Mouse (Mus musculus): ENCODE data around the gene Mocs1.

The Mocs1 gene

DNA sequence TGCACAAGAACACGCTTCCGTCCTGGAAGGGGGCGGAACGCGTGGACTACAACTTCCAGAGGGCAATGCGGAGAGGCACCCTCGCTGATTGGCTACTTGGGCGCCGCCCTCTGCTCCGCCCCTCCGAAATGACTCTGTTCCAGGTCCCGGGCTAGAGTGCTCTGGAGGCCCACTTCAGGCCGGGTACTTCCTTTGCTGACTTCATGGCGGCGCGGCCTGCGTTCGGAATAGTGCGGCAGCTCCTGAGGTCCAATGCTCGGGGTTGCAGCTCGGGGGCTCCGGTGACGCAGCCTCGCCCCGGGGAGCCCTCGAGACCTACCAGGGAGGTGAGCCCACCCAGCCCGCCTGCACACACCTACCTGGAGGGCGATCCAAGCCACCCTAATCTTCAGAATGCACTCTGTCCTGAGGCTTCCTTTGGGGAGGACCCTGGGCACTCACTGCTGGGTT lies at the start of gene Mocs1:
Gene Mocs1 (plus strand): TSS at position 124 of the 450 bp plus-strand sequence.
- DNase-seq (ENCODE audit: low read depth), result peak; percentile 85

DNA sequence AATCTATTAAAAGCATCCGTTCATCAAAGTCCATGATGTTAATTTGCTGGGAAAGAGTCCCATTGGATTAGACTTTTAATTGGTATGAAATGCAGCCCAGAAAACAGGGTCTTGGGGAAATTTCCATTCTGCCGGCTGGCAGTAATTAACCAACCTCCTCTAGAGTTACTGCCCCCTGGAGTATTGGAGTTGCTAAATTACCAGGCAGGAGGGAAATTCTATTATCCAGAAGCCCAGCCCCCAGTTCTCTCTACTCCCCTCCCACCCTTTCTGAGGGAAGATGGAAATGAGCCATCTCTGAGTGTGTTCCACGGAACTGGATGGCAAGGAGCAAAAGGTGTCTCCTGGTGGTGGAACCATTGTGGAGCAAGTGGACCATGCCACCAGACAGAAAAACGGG lies 48.5 kb upstream of the Mocs1 start:
- no peak for DNase-seq (ENCODE audit: low read depth)

DNA sequence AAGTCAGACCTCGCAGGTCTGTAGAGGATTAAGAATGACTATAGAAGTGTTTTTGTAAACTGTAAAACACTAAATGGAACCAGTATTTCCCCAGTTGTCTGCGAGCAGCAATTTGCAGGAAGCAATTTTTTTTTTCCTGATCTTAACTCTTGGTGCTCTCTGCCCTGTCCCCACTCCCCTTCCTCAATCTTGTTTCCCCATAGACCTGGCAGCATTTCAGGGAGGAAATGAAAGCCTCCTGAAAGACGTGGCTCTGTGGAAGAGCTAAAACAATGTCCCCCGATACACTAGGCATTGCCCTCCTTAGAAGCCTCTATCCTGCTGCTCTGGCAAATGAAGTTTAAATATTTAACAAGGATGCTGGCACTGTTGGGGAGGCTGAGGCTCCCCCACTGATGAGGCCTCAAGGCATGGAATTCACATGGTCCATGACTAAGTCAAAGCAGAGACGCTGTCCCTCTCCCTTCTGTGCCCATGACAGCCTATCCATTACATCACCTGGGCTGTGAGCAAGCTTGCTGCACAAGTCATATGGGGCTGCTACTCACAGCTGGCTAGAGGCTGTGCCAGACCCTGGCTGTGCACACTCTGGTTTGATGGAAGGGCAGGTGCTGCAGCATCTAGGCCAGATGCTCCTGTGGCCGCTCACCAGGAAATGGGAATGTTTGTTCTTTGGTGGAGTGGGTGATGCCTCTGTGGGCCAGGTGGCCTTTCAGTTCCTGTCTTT lies 43.8 kb upstream of the Mocs1 start:
- DNase-seq (ENCODE audit: low read depth), result no peak

DNA sequence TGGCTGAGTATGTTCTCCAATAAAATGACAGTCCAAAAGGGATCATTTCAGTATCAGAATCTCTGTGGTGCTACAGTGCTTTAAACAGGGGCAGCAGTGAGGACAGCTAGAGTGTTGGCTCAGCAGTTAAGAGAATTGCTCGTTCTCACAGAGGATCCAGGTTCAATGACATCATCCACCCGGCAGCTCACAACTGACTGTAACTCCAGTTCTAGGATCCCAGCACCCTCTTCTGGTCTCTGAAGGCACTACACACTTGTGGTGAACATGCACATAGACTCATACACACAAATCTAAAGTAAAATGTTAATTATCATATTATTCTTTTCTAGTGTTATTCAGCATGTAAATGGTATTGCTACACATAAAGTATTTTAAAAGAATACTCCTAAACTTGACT lies 40.4 kb upstream of the Mocs1 start:
- no peak for DNase-seq (ENCODE audit: low read depth)

DNA sequence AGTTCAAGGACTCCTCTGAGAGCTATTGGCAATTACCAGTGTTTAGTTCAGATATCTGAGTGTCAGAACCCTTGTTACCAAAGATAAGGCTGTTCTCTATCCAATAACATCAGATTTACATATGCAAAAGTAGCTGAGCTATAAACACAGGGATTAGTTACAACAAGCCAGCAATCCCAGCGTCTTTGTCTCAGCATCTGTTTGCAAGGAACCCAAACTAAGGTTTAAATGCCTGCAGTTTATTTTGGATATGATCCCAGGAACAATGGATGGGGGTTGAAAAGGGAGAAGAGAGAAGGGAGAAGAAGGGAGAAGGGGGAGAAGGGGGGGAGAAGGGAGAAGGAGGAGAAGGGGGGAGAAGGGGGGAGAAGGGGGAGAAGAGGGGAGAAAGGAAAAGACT lies 35.4 kb upstream of the Mocs1 start:
- no peak for DNase-seq (ENCODE audit: low read depth)

DNA sequence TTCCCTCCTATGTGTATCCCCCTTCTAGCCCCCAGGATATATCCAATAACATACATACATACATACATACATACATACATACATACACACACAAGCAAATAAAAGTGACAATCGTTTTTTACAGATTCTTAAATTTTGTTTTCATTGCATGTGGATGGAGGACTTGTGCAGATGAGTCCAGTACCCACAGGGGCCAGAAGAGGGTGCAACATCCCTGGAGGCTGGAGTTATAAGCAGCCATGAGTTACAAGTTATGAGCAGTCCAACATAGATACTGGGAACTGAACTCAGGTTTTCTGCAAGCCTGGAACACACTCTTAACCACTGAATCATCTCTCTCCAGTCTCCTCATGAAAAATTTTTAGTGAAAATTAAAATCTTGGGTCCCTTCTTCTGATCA lies 33.3 kb upstream of the Mocs1 start:
- no peak for DNase-seq (ENCODE audit: low read depth)

DNA sequence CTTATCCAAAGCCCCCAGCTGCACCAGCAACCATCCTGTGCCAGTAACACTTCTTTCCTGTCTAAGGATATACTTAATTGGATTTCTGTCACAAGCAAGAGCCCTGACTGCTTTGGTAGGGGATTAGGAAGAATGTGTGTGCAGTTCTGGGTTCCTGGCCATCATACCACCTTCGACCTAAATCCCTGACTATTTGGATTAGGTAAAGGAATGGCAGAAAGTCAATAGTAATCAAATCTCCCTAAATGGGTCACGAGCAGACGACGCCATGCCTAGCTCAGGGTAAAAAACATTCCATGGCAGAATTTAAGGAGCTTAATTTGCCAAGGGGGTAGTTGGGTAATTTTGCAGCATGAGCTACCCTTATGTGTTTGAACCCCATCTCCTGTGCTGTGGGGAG lies 28.6 kb upstream of the Mocs1 start:
- DNase-seq (ENCODE audit: low read depth), result no peak

DNA sequence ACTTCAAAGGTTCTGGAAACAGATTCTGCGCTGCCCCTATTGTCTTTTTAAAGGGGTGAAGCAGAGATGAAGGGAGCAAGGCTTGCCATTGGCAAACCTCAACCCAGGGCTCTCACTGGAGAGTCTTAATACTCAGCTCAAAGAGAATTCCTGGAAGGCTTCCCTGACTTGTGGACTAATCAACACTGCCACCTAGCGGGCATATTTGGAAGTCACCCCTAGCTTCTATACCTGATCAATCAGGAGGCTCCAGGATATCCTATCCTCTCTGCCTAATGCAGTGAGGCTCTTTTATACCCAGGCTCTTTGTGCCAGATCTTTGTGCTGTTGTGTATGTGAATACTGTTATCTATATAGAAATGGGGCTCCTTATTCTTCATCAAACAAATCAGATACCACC lies 28.0 kb upstream of the Mocs1 start:
- peak; percentile 56 for DNase-seq (ENCODE audit: low read depth)

DNA sequence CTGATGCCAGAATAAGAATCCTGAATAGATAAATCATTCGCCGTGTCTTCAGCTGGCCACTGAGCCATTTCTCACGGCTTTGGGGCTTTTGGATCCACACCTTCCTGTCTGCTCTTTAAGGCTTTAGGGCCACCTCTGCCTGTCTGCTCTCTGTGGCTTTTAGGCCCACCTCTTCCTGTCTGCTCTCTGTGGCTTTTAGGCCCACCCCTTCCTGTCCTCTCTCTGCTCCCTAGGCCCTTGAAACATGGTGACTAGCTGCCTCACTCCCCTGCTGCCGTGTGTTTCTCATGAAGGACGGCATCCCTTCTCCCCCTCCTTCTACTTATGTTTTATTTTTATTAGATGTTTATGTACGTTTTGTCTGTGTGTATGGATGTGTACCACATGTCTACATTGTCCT lies 25.0 kb upstream of the Mocs1 start:
- DNase-seq (ENCODE audit: low read depth), result no peak

DNA sequence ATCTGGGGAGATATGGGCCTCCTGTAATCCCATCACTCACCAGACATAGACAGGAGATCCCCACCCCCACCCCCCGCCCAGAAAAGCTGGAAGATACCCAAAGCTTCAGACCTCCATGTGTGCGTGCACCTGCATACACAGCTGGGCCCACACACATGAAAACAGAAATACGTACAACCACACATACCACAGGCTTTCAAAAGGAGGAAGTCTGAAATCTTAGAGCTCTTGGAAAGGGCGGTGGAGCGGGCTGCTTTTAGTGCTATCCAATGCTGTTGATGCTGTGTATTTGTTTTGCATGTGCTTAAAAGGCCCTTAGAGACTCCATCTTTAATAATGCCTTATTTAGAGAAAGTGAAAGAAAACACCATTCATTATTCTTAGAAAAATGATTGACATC lies 22.2 kb upstream of the Mocs1 start:
- DNase-seq (ENCODE audit: low read depth), result no peak

DNA sequence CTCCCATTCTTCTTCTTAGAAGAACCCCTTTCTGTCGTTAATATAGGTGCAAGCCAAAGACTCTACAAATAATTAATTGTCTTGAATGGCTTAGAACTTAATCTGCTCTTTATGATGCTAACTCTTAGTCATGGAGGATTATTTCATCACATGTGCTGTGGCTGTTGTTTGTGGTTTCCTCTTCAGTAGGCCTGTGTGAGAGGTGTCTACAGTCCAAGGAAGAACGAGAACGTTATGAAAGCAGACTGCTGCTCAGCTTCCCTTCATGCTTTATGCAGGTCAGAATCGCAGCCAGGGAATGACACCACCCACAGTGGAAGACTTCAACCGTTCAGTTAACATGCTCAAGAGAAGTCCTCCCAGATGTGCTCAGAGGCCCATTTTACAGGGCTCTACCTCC lies 15.2 kb upstream of the Mocs1 start:
- DNase-seq (ENCODE audit: low read depth), result no peak

DNA sequence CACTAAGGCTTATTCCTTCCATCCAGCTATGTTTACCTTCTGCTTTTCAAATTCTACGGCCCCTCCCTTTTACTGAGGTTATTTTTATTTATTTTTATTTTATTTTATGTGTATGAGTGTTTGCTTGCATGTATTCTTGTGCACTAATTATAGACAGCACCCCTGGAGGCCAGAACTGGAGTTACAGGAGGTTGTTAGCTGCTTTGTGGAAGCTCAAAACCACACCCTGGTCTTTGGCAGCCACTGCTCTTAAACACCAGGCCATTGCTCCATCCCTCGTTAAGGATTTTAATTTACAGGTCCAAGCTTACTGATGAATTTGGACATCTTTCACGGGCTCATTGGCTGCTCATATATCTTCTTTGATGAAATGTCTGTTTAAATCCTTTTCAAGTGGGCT lies 14.6 kb upstream of the Mocs1 start:
- no peak for DNase-seq (ENCODE audit: low read depth)

DNA sequence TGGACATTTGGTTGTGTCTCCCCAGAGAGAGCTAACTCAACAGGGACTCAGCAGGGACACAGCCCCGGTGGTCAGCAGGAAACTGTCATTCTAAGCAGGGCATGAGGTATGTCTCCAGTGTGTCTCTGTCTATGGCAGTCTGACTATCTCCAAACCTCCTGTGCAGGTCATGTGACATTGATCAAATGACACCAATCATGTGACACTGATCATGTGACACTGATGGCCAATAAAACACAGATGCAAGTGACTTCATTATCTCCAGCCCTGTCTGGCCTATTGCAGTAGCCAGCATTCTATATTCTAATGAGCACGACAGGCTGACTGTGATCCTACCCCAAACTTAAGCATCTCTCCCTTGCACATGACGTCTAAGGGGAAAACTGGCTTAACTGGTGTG lies 11.9 kb upstream of the Mocs1 start:
- no peak for DNase-seq (ENCODE audit: low read depth)

DNA sequence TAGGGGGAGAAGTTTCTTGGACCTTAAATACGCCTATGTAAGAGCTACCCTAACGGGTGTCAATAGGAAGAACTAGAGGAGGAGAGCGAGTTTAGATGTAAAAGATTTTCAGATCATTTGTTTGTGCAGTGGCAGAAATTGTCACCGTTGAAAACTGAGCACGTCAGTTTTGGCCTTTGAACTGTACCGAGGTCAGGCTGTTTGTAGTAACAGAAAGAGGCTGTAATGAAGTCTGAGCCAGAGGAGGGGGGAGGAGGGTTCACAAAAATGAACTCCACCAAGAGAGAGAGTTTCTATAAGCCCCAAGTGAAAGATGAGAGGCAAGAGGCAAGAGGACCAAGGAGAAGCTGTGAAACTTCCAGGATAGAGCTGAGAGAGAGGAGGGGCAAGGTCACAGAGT lies 8.3 kb upstream of the Mocs1 start:
- DNase-seq (ENCODE audit: low read depth), result no peak

DNA sequence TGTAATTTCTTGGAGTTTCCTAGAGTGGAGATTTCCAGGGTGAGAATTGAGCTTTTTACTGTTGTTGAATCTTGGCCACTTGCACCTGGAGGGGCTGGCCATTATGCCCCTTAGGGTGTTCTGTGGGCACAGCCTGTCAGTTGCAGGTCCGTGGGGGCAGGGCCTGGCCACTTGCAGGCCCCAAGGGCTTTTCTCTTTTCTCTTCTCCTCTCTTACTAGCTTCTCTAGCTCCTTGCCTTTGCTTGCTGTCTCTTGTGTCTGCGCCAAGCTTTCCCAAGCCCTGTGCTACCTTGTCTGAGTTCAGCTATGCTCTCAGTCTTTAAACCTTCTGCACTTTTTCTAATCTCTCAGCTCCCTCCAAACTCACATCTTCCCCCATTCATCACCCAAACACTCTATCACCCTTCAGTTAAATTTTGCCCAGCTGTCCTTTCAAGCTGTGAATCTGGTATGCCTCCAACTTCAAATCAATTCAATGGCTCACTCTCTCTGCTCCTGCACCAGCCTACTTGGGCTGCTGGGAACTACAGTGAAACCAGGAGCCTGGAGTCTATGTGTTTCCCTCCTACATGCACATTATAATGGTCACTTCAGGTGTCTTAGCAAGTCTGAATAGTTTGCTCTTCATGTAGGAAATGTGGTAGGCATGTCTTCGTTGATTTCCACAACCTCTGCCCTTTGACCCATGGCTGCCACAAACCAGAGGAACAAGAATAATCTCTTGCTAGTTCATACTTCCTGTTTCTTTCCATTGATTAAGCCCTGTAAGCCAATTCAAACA lies 5.7 kb upstream of the Mocs1 start:
- no peak for DNase-seq (ENCODE audit: low read depth)

DNA sequence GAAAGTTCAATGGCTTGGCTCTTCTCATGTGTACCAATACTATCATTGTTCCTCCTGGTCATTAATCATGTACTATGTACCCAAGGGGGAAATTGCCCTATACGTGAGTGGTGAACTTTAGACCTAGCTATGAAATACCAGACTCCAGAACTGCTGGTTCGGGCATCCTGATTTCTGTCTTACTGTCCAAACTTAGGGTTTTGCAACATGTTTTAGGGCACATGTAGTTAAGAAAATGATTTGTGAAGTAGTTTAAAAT lies 5.2 kb upstream of the Mocs1 start:
- DNase-seq (ENCODE audit: low read depth), result no peak

DNA sequence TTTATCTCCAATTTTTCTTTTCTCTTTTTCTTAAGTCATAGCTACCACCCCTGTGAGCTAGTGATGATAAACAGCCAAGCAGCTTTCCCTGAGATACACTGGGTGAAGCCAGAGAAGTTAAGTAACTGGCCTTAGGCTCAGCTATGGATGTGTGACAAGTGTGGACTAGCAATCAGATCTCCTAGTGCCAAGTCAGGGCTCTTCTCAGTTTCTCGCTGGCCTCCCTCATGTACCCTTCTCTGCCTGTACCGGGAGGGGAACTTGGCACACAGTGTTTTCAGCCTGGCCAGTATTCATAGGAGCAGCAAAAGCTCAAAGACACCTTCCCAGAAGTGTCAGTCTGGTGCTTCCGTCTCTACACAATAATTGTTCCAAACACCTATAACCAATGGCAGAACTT lies 4.3 kb upstream of the Mocs1 start:
- DNase-seq (ENCODE audit: low read depth), result no peak

DNA sequence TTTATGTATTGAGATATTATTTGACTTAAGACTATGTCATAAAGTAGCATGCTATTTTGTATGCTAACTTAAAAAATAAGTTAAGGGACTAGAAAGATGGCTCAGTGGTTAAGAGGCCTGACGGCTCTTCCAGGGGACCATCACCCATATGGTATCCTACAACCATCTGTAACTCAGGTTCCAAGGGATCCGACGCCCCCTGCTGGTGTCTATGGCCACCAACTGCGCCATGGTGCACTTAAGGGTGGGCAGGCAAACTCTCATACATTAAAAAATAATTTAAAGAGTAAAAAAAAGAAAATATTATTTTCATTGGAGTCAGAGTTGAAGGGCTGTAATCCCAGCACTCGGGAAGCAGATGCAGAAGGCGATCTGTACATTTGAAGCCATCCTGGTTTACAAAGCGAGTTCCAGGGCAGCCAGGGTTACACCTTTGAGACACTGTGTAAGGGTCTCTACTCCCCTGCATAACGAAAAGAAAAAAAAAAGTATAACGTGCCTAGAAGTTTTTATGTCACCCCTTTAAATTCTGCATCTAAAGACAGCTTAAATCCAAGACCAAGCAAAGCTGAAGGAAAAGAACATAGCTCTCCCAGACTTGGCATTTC lies 427 bp upstream of the Mocs1 start:
- DNase-seq (ENCODE audit: low read depth), result no peak

DNA sequence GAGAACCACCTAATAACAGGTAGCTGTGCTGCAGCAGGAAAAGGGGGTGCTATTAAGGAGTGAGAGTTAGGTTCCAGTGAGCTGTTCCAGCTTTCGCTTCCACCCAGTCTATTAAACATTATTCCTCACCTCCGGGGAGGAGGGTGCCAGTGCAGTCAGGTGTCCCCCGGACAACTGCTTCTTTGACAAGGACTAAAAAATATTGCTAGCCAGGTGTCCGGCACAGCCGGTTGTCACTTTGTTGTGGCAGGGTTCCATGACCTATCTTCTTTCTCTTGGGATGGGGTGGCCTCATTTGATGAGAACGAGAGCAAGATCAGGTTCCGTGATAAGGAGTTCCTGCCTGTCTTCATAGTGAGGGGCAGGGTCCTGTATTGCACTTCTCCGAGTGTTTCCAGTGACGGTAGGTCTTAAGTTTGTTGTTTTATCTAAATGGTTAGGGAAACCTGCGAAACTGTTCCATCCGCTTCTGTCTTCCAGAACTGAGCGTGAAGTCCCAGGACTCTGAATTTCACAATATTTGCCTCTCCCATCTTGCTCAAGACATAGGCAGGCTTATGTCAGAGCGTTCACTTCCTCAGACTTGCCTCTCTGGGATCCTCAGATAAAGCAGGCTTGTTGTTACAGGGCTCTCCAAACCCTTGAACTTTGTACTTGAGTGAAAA lies 721 bp downstream of the Mocs1 start:
- no peak for DNase-seq (ENCODE audit: low read depth)

DNA sequence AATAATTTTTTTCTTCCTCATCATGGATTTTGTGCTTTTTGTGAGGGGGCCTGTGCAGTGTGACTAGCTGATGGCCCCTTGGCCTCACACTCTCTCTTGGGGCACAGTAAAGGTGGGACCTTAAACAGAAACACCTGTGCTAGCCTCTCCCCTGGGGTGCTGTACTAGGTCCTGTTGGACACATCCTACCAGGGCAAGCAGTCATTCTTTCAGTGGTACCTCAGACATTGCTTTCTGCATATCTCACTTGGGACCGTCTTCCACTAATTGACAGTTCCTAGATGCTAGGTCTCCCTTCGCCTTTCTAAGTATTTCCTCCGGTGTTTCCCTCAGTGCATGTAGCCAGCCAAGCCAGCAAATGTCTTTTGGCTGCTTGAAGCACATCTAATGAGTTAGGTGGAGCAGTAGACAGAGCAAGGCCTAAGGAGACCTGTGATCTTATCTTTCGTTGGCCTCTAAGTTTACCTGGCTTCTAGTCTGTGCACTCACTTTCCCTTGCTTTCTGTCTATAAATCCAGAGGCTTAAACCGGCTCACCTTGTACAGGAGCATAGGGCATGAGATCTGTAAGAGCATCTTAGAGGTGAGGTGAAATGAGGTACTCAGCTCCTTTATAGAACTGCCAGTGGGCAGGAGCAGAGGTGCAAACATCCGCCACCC lies 1.4 kb downstream of the Mocs1 start:
- DNase-seq (ENCODE audit: low read depth), result no peak

DNA sequence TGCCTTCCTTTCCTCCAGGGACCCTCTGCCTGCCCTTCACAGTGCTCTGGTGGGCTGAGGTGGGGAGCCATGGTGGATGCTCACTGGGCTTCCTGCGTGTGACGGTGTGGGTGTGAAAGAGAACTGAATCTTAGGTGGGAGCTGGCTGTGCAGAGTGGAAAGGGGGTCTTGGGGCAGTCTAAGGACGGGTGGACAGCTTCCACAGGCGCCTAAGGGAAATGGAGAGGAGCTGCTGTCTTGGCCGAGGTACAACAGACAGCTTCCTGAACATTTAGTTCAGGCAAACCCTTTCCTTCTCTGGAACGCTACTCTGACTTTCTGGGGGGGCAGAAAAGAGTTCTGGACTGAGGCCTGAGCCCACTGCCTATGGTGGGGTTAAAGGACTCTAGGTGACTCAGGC lies 2.0 kb downstream of the Mocs1 start:
- DNase-seq (ENCODE audit: low read depth), result no peak

DNA sequence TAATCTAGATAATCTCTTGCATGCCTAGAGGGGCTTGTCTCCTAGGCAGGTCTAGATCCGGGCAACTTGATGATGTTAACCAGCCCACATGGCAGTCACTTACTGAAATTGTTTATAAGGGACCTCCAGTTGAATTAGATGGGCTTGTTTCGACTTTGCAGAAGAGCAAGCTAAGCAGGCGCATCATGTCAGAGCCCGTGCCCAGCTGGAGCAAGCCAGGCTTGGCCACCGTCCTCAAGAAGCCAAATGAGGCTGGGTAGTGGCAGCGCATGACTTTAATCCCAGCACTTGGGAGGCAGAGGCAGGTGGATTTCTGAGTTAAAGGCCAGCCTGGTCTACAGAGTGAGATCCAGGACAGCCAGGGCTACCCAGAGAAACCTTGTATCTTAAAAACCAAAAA lies 3.0 kb downstream of the Mocs1 start:
- DNase-seq (ENCODE audit: low read depth), result no peak

Measured in c-Kit-positive CD71-negative TER-119-negative erythroid progenitor cells, embryonic 14.5 days (primary cell).